Mouse (Mus musculus) erythroblast, embryonic 14.5 days (primary cell): ENCODE results near the gene Htra2. TPM values are rescaled to one million over a fixed set of nuclear protein-coding genes. Genes with fewer than 3 reads are reported as not detected.

ENCODE experiments used
- H3K27me3 ChIP-seq: 2 replicates; pipeline ENCODE4 v1.6.1; 2012; ENCODE audit warnings: inconsistent platforms; ENCODE audit not compliant: control insufficient read depth
- H3K36me3 ChIP-seq: 2 replicates; pipeline ENCODE4 v1.6.1; 2012; ENCODE audit warnings: mild to moderate bottlenecking, inconsistent platforms; ENCODE audit not compliant: control insufficient read depth
- H3K4me1 ChIP-seq: 2 replicates; pipeline ENCODE4 v1.6.1; 2012; ENCODE audit warnings: inconsistent platforms; ENCODE audit not compliant: control insufficient read depth
- H3K4me3 ChIP-seq: replicated peaks from 2 replicates; pipeline ENCODE3; 2012; ENCODE audit warnings: moderate library complexity, mild to moderate bottlenecking, inconsistent platforms
- H3K9me3 ChIP-seq: 2 replicates; pipeline ENCODE4 v1.6.1; 2012; ENCODE audit warnings: low read length, inconsistent platforms, mixed read lengths; ENCODE audit not compliant: control insufficient read depth
- GATA1 ChIP-seq: IDR thresholded peaks from 2 replicates; pipeline ENCODE4 v1.6.1; 2012; ENCODE audit warnings: low read length, inconsistent platforms, mixed read lengths
- TAL1 ChIP-seq: IDR thresholded peaks from 3 replicates; pipeline ENCODE4 v1.6.1; 2012; ENCODE audit warnings: low read length, inconsistent platforms, mixed read lengths
- polyA plus RNA-seq: library from polyadenylated mRNA; stranded (reverse); fragments of >175 nt; gene quantifications from 2 replicates; pipeline ENCODE4 v1.2.3, GENCODE M21; 2012

Gene Htra2
- polyA plus RNA-seq, 1 experiment = 6.2 TPM

DNA sequence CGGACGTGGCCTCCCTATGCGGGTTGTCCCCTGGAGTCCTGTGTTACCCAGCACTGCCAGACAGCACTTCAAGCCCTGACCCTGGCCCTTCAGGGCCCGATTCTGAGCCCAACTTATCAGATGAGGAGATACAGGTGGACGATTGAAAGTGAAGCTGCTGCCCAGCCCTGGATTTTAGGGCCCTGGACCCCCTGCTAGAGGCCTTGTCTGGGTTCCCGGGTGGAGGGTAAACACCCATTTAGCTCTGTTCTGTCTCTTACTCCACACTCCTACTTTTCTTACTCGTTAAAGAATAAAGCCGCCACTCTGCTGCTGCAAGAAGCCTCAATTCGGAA is 32.8 kb upstream of the Htra2 start:
- Histone ChIP-seq H3K4me1 (no peaks in the 10 kb centered on the region), H3K27me3 (peaks cover 94% of the 10 kb centered on the region), H3K36me3 (peaks cover under 1% of the 10 kb centered on the region; the same call in 1 of the 2 replicates), H3K9me3 (peaks cover 15% of the 10 kb centered on the region), H3K4me3 (no peak overlapping the region)
- TF ChIP-seq TAL1 (no peak), GATA1 (no peak)

DNA sequence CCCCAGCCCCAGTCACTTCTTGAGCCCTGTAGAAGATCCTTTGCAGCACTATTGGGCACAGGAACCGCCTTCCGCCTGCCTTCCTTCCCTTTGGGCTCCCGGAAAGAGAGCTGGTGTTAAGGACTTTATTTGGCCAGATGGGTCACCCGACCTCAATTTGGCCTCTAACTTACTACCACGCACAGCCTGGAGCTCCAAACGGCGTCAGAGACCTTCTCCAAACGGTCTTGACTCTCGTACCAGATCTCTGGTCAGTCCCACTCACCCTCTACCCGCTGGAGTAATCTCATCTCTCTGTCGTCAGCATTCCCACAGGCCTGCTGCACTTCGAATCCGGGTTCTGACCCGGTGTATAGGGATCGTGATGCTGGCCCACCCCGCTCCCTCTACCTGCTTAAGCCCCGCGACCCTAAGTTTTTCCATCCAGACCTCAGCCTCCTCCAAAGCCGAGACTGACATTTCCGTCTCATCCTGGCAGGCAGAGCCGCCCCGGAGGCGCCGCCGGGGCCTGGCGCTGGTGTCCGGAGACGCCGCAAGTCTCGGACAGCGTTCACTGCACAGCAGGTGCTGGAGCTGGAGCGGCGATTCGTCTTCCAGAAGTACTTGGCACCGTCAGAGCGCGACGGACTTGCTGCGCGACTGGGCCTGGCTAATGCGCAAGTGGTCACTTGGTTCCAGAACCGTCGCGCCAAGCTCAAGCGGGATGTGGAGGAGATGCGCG is 32.3 kb upstream of the Htra2 start:
- Histone ChIP-seq H3K4me1 (no peaks in the 10 kb centered on the region), H3K4me3 (no peak overlapping the region), H3K27me3 (peaks cover 94% of the 10 kb centered on the region), H3K9me3 (peaks cover 15% of the 10 kb centered on the region), H3K36me3 (peaks cover 4% of the 10 kb centered on the region)
- TF ChIP-seq TAL1 (no peak), GATA1 (no peak)

DNA sequence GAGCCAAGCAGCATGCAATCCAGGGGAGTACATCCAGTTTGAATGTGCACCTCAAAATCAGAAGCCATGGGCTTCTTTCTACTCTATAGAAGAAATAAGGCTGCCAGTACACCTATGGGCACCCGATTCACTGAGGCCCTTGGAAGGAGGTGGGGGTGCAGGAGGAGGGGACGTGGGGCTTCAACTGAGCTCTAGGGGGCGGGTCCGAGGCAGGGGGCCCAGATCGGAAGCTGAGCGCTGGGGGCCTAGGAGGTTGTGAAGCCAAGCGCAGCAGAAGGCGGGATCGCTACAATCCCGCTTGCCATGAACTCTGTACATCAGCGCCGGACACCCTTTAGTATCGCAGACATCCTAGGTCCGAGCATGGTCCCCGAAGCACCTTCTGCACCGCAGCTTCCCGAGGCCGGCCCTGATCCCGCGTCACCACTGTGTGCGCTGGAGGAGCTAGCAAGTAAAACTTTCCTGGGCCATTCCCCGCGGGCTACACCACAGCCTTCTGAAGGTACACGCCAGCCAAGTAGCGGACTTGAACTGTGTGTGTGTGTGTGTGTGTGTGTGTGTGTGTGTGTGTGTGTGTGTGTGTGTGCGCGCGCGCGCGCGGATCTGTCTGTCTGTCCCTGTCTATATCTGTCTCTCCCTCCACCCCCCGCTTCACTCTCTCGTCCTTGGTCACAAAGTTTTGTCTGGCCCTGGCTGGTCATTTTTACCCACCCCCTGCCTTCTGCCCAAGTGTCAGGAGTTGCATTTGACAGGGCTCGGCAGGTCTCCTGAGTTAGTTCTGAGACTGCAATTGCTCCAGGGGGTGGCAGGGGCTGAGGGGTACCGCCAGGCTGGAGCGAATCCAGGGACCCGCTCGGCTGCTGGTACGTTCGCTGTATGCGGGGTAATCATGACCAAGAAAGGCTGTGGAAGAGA is 31.3 kb upstream of the Htra2 start, which contains the start of gene Lbx2:
Gene Lbx2, plus strand, starts transcription at position 247 of the 915 bp plus-strand sequence.
- Histone ChIP-seq H3K4me3 (no peak within 1 kb of the TSS), H3K36me3 (peaks cover 9% of the 10 kb centered on the region), H3K27me3 (peaks cover 86% of the 10 kb centered on the region), H3K4me1 (no peaks in the 10 kb centered on the region), H3K9me3 (peaks cover 15% of the 10 kb centered on the region)
- TF ChIP-seq TAL1 = no peak
- TF ChIP-seq GATA1 = no peak

DNA sequence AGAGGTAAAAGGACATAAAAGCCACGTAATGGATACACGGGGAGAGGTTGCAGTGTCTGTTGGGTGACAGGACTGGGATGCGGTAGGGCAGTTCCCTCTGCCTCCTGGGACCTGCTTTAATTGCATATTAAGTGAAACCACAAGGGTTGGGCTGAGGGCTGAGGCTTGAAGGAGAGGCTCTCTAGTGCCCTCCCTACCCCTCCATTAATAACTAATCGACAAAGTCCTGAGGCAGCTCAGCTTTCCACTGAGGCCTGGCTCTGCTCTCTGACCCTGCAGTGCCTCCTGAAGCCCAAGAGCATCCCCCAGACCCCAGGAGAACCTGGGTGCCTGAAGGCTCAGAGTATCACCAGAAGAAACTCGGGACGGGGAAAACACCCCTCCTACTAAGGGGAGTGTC is 29.4 kb upstream of the Htra2 start:
- Histone ChIP-seq H3K9me3 (peaks cover 15% of the 10 kb centered on the region), H3K27me3 (peaks cover 69% of the 10 kb centered on the region), H3K4me3 (no peak overlapping the region), H3K4me1 (peaks cover 11% of the 10 kb centered on the region), H3K36me3 (peaks cover 27% of the 10 kb centered on the region)
- TF ChIP-seq GATA1 (no peak), TAL1 (no peak)

DNA sequence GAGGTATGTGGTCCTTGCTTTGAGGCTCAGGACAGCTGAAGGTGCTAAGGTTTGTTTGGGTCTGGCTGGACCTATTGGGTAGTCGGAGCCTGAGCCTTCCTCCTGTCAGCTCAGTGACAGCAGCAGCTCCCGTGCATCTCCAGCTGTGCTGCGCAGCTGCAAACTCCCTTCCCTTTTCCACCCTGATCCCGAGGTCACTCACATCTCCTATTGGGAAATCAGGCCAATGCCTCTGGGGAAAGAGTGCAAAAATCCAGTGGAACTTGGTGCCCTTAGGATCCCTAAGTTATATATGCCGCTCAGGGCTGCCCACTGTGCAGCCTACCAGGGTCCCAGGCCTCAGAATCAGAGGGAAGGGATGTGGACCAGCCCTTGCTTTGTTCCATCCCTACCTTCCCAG is 28.4 kb upstream of the Htra2 start:
- Histone ChIP-seq H3K9me3 (peaks cover 15% of the 10 kb centered on the region), H3K27me3 (peaks cover 60% of the 10 kb centered on the region), H3K4me3 (no peak overlapping the region), H3K4me1 (peaks cover 20% of the 10 kb centered on the region), H3K36me3 (peaks cover 29% of the 10 kb centered on the region)
- no peak for TF ChIP-seq TAL1
- no peak for TF ChIP-seq GATA1

DNA sequence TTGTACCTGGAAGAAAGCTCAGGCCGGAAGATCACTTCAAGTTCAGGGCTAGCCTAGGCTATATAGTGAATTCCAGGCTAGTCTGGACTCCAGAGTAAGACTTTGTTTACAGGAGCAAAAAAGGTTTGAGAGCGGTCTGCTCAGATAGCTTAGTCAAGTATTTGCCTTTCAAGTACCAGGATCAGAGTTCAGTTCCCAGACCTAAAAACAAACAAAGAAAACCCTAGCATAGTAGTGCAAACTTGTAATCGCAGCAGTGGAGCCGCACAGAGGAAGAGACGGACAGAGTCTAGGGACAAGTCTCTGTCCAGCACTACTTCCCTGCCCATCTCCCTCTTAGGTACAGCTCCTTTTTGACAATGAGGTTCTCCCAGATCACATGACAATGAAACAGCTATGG is 25.1 kb upstream of the Htra2 start:
- peaks cover 51% of the 10 kb centered on the region for H3K27me3 ChIP-seq
- H3K4me1 ChIP-seq = peaks cover 31% of the 10 kb centered on the region
- peaks cover 29% of the 10 kb centered on the region for H3K36me3 ChIP-seq

DNA sequence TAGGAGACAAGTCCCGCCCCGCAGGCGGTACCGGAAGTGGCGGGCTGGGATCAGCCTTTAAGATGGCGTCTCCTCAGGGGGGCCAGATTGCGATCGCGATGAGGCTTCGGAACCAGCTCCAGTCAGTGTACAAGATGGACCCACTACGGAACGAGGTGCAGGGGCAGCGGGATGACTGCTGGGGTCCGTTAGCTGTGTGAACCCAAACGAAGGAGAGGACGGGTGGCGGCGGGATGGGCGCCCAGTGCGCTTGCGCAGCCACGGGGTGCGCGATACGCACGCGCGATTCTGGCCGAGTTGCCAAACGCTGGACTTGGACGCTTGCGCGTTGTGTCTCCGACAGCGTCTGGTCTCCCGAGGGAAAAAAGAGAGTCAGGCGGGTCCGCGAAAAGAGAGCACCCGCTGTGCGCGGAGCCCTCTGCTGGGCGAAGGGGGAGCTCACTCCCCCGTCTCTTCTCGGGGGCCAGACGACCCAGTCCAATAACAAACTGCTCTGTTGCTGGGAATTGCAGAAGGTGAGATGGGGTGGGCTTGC is 23.3 kb upstream of the Htra2 start:
- Histone ChIP-seq H3K4me3 (peak overlapping the region; percentile 70), H3K27me3 (peaks cover 51% of the 10 kb centered on the region), H3K36me3 (peaks cover 29% of the 10 kb centered on the region), H3K9me3 (no peaks in the 10 kb centered on the region), H3K4me1 (peaks cover 31% of the 10 kb centered on the region)
- TF ChIP-seq GATA1 (peak; percentile 63), TAL1 (no peak)

More for the DNA sequence above, 25.1 kb upstream of the Htra2 start:
- Histone ChIP-seq H3K4me3 (no peak overlapping the region), H3K9me3 (no peaks in the 10 kb centered on the region)
- TF ChIP-seq TAL1 (no peak), GATA1 (no peak)

DNA sequence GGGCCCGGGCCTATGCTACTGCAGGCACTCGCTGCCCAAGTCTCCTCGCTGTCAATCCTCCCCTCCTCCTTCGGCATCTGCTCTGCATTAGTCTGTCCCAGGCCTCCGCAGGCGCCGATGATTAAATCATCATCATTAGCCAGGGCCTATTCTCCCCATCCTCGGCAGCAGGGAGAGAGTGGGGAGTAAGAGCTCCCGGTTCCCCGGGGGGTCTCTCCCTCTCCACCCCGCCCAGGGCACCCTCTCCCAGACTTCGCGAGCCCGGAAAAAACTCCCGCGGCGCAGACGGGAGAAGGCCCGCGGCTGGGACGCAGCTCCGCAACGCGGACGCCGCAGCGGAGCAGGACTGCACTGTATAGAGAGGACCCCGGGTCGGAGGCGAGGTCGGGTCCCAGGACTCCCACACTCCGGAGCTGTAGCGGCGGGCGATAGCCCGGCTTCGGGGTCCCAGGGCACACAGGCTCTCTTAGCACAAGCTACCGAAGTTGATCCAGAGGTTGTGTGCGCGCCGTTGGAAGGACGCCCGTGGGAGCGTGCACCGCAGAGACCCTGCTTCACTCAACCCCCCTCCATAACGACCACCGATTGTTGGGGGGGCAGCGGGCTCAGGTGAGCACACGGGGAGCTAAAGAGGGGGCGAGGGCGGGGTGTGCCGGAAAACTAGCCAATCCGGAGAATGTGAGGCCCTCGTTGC is 22.7 kb upstream of the Htra2 start, which contains the start of gene Pcgf1:
Gene Pcgf1, plus strand, starts transcription at position 240 of the 694 bp plus-strand sequence.
- Histone ChIP-seq H3K9me3 (no peaks in the 10 kb centered on the region), H3K36me3 (peaks cover 27% of the 10 kb centered on the region), H3K4me1 (peaks cover 31% of the 10 kb centered on the region), H3K27me3 (peaks cover 53% of the 10 kb centered on the region), H3K4me3 (peak within 1 kb of the TSS; percentile 70)
- no peak for TF ChIP-seq TAL1
- no peak for TF ChIP-seq GATA1
